Mouse (Mus musculus) erythroblast, adult 5-6 weeks (primary cell): Measurements from ENCODE around the gene Trim7. TPM values are rescaled to one million over a fixed set of nuclear protein-coding genes. Genes with fewer than 3 reads are reported as not detected.
"Not testable (repeated sequence)": the region's sequence is repeated elsewhere in the genome, so short reads cannot be mapped to it uniquely, and the experiment has no call there.

Source experiments
- ATAC-seq: replicated peaks from 2 replicates; pipeline ENCODE4 v1.8.0; 2016; ENCODE audit warnings: moderate number of reproducible peaks, mild to moderate bottlenecking, moderate TSS enrichment, inconsistent platforms; ENCODE audit not compliant: poor library complexity, low FRiP score, severe bottlenecking
- total RNA-seq, 2 experiments: library from RNA; stranded (forward) in 1 of 2; stranded (reverse) in 1 of 2; fragments of 150-400 nt in 1 of 2; fragments of 200-764, 138-1000 nt in 1 of 2; gene quantifications; 2 replicates each; pipeline versions ENCODE4 v1.2.3 to v1.2.4; 2015 to 2017; ENCODE audit warnings: low replicate concordance in 2 of 2

The Trim7 gene
- total RNA-seq, 2 experiments from 2014 or later, result not detected

DNA sequence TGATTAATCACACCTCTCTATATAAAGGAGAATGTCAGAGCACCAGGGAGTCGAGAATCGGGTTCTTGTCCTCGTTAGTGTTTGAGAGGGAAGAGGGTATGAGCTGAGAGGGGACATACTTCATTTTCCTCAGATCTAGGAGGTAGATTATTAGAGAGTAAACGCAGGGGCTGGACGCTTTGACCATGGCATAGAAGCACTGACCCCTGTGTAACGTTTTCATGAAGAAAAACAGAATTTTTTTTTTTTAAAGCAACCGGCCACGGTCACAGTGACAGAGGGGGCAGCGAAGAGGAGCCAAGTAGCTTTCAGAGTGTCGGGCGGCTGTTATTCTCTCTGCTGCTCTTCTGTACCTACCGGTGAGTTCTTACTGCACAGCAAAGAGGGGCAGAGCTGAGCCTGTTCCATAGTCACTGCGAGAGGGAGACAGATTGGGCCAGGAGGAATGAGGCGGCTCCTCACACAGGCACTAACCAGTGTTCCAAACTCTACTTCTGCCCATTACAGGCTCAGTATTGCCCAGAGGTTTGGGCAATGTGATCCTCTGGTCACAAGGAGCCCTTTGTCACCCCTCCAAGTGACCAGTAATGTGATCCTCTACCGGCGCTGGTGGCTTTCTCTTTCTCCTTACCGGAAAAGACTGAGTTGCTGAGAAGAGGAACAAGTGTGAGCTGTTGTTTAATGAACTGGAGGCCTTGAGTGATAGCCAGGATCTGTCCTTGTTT is 46.0 kb downstream of the Trim7 start:
- peak; percentile 51 for ATAC-seq

DNA sequence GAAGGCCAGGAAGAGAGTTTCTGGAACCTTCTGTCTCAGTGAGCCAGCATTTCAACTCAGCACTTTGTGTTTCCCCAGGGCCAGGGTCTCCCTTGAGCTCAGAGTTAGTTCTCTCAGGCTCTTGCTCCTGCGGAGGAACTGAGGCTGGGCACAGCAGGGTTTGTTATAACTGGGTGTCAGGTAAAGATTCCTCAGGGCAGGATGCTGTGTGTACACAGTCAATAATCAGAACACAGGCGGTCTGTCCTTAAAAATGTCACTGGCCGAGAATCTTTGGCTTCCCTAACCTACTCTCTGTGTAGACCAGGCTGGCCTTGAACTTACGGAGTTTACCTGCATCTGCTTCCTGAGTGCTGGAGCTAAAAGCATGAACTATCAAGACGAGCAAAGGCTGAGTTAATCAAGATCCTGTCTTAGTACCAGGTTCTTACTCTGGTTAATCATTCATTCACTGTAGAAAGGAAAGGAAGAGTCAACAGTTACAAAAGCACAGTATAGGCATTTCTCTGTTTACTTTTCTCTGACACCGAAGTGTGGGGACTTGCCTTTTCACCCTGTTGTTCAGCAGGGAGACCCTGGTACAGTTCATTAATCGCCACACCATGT is 46.9 kb downstream of the Trim7 start:
- no peak for ATAC-seq

DNA sequence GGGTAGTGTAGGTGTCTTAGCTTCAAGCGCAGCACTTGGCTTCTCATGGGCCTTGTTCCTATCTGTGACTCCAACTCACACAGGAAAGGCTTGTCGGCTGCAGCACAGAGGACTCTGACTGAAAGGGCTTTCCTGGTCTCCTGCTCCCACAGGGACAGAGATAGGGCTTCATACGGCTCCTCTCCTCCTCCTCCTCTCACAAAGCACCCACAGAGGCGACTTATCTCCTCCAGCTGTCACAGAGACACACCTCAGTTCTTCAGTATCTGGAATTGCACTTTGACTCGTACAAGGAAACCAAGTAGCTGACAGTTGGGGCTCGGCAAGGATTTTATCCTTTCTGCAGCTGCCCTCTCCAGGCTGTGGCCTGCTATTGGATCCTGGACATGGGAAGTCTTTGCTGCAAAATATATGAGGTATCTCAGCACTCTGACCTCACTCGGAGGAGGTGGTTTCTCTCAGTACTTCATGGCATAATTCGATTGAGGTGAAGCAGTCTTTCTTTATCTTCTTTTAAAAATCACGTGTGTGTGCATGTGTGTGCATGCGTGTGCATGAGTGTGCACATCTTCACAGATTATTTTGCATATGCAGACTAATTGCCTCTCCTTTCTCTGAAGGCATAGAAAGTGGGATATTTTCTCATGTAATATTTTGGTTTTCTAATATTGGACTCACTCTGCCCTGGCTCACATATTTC is 47.8 kb downstream of the Trim7 start:
- peak; percentile 55 for ATAC-seq

DNA sequence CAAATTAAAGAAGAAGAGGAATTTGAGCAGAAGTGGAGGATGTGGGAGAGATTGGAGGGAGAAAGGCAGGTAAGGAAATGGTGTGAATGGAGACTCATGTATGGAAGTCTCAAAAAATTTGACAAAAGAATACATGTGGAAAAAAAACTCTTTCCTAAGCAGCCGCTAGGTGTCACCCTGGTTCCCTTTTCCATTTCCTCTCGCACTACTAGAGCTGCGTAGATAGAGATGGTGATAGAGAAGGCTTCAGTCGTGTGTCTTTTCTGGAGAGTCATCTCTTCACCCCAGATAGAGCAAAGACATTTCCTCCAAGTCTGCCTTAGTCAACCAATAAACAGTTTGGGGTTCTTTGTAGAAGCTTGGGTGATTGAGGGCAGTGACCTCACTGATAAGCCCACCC is 48.5 kb downstream of the Trim7 start:
- 0 out of 2 replicates have a peak, but pooled peaks have one; percentile 21 for ATAC-seq

DNA sequence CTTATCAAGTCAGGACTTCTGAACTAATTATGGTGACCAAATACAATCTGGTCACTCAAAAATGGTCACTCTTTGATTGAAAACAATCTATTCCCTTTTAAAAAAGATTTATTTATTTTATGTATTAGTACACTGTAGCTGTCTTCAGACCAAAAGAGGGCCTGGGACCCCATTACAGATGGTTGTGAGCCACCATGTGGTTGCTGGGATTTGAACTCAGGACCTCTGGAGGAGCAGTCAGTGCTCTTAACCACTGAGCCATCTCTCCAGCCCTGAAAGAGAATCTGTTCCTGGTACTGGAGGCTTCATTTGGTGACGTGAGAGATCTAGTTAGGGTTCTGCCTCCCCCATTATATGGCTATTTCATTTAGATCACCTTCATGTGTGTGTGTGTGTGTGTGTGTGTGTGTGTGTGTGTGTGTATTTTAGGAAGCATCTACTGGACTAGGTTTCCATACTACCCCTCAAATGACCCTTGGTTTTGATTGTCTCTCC is 49.5 kb downstream of the Trim7 start:
- not testable (repeated sequence) for ATAC-seq

DNA sequence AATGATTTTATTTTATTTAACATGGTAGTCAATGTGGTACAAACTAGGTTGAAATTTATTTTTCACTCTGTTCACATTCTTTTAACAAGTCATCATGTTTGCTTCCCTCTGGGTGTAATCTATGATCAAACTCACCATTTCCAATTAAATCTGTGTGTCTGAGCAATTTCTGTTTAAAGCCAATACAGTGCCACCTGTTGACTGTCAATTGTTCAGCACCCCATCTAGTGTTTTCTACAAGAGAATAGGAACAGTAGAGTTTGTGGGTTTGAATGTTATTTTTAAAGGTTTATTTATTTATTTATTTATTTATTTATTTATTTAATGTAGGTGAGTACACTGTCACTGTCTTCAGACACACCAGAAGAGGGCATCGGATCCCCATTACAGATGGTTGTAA is 50.7 kb downstream of the Trim7 start:
- no peak for ATAC-seq

DNA sequence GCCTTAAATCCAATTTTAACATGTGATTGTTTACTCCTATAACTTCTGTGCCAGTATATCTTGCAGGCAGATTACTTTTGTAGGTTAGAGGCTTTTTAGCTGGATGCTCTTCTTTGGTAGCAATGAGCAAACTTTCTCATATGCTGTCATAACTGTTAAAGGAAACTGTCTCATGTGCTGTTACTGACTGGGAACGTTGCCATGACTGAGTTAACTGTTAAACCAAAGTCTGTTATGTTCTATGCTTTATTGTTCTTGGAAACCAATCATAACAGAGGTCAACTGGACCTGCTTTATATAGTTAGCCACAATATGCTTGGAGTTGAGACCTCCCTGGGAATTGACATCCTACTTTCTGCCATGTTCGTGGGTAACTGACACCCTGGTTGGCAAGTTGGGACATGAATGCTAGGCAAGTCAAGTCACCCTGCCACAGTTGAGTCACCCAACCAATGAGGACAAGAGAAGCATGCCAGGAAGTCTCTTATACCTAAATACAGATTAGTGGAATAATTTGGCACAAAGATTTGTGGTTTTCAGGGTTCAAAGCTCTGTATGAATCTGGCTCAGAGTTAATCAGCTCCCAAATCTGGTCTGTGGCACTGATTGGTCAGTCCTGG is 73.0 kb downstream of the Trim7 start:
- ATAC-seq, result no peak

DNA sequence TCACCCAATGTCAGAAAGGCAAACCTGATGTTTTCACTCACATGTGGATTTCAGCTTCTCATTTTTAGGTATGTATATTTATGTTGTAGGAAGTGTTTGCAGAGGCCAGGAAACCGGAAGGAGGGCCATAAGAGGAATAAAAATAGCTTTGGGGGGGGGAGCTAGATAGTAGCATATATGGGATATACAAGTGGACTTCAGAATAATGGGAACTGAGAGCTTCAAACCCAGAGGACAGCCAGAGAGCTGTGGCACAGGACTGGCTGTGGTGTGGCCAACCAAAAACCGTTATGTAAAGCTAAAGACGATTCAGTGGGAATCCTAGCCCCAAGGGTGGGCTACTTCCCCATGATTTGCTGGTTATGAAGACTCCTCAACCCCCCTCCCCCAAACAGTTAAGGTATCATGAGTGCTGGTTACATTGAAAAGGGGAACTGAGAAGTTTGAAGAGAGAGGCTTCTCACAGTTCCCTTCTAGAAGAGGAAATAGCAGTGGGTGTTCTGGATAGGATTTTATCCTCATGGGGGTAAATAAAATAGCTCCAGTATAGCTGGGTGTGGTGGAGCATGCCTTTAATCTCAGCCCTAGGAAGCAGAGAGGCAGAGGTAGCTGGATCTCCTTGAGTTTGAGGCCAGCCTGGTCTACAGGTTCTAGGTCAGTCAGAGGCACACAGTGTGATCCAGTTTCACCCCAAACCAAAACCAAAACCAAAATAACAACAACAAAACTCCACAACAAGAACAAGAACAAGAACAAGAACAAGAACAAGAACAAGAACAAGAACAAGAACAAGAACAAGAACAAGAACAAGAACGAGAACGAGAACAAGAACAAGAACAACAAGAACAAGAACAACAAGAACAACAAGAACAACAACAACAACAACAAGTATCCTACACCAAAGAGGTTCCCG is 75.0 kb downstream of the Trim7 start:
- ATAC-seq, result not testable (repeated sequence)

DNA sequence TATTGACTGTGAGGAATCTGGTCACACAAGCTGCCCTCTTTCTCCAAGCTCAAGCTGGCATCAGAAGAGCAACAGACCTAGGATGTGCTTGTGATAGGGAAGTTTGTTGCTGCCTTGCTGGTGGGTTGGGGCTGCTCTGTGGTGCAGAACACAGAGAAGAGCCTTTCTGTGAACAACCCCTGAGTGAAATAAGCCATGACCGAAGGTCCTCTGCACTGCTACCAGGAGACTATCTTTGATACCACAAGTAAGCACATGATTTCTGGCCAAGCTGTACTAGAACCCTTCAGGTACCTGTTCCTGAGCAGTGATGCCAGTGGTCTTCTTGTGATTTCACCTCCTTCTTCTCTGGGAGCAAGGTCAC is 75.6 kb downstream of the Trim7 start:
- ATAC-seq, result not testable (repeated sequence)

Other genes with a start within 250 kb of the Trim7 start
- 613 and 630 TPM in 2 replicates for gene Rack1, start 25.8 kb upstream of the Trim7 start, total RNA-seq (2015; ENCODE audit: low replicate concordance)
- 242 and 301 TPM in 2 replicates for gene Rack1, start 25.8 kb upstream of the Trim7 start, total RNA-seq (2017; ENCODE audit: low replicate concordance)
- 3.3 and 12.7 TPM in 2 replicates for gene Trim41, start 8.8 kb upstream of the Trim7 start, total RNA-seq (2015; ENCODE audit: low replicate concordance)
- 17.6 and 19.5 TPM in 2 replicates for gene Trim41, start 8.8 kb upstream of the Trim7 start, total RNA-seq (2017; ENCODE audit: low replicate concordance)
- gene Gm12184, start 515 bp downstream of the Trim7 start, total RNA-seq (2015; ENCODE audit: low replicate concordance), result 3.1 TPM in 1 of 2 replicates, not detected in the other
- 0.68 and 5.3 TPM in 2 replicates for gene Gm12184, start 515 bp downstream of the Trim7 start, total RNA-seq (2017; ENCODE audit: low replicate concordance)
- 54.8 and 67.1 TPM in 2 replicates for gene Irgm1, start 45.5 kb downstream of the Trim7 start, total RNA-seq (2015; ENCODE audit: low replicate concordance)
- 58.3 and 69.6 TPM in 2 replicates for gene Irgm1, start 45.5 kb downstream of the Trim7 start, total RNA-seq (2017; ENCODE audit: low replicate concordance)
- gene Gm5431, start 76.1 kb downstream of the Trim7 start, total RNA-seq (2015; ENCODE audit: low replicate concordance), result 0.42 and 3.5 TPM in 2 replicates
- gene Gm5431, start 76.1 kb downstream of the Trim7 start, total RNA-seq (2017; ENCODE audit: low replicate concordance), result 0.84 TPM in 1 of 2 replicates, not detected in the other
- 12.1 and 20.2 TPM in 2 replicates for gene Psme2b, start 120.0 kb downstream of the Trim7 start, total RNA-seq (2015; ENCODE audit: low replicate concordance)
- 1.4 and 2.1 TPM in 2 replicates for gene Psme2b, start 120.0 kb downstream of the Trim7 start, total RNA-seq (2017; ENCODE audit: low replicate concordance)
- not detected in 2 replicates for gene Olfr56, start 152.7 kb downstream of the Trim7 start, total RNA-seq (2015; ENCODE audit: low replicate concordance)
- gene Olfr56, start 152.7 kb downstream of the Trim7 start, total RNA-seq (2017; ENCODE audit: low replicate concordance), result 1.0 and 2.0 TPM in 2 replicates
- gene 9930111J21Rik1, start 153.3 kb downstream of the Trim7 start, total RNA-seq (2015; ENCODE audit: low replicate concordance), result 4.6 and 18.6 TPM in 2 replicates
- 1.7 and 3.7 TPM in 2 replicates for gene 9930111J21Rik1, start 153.3 kb downstream of the Trim7 start, total RNA-seq (2017; ENCODE audit: low replicate concordance)
- 0.19 and 0.84 TPM in 2 replicates for gene Gm12185, start 166.1 kb downstream of the Trim7 start, total RNA-seq (2015; ENCODE audit: low replicate concordance)
- gene Gm12185, start 166.1 kb downstream of the Trim7 start, total RNA-seq (2017; ENCODE audit: low replicate concordance), result 0.09 and 0.70 TPM in 2 replicates
- 0.42 TPM in 1 of 2 replicates, not detected in the other for gene Tgtp1, start 168.0 kb downstream of the Trim7 start, total RNA-seq (2015; ENCODE audit: low replicate concordance)
- gene Tgtp1, start 168.0 kb downstream of the Trim7 start, total RNA-seq (2017; ENCODE audit: low replicate concordance), result 0.85 TPM in 1 of 2 replicates, not detected in the other
- gene 9930111J21Rik2, start 225.1 kb downstream of the Trim7 start, total RNA-seq (2015; ENCODE audit: low replicate concordance), result 21.1 and 35.5 TPM in 2 replicates
- 12.4 and 17.8 TPM in 2 replicates for gene 9930111J21Rik2, start 225.1 kb downstream of the Trim7 start, total RNA-seq (2017; ENCODE audit: low replicate concordance)
- 18.2 and 28.2 TPM in 2 replicates for gene Tgtp2, start 238.1 kb downstream of the Trim7 start, total RNA-seq (2015; ENCODE audit: low replicate concordance)
- gene Tgtp2, start 238.1 kb downstream of the Trim7 start, total RNA-seq (2017; ENCODE audit: low replicate concordance), result 28.4 and 51.8 TPM in 2 replicates